ENCODE assay signal across 8 mouse cellular contexts in the genomic region with DNA sequence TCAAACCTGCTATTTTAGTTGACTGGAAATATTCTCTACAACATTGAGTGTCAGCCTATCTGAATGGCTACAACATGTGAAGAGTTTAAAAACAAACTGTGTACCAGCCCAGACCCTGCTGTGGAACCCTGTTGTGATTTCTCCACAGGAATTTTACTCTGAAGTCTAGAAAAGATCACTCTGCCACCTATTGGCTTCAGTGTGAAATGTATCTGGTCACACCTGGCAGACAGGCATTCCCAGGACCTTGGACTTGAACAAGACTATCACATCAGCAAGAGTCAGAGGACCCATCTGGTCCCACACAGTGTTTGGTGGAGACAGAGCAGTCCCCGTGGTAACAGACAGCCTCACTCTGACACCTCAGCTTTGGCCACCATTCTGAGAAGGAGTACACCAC.
DNase-seq lines count a peak whose midpoint lies in the region; ATAC-seq and TF ChIP-seq lines count a peak whose summit lies in the region.
"Had no signal": no experiment of that assay in that cellular context is flagged by ENCODE, and none has a peak within 500 bp of the region (broad histone marks: within the 10 kb centered on the region; RNA-seq: fewer than 3 reads in every experiment).

No protein-coding gene starts in this region.

- no peaks in the 10 kb centered on the region for H3K4me1 ChIP-seq in lung, postnatal 0 days (ENCODE audit: insufficient read depth, low read depth, low read length)

- no peak overlapping the region for H3K4me3 ChIP-seq in lung, postnatal 0 days (ENCODE audit: low read depth, low read length)

- TF ChIP-seq EP300 in lung, postnatal 0 days (IDR thresholded peaks at IDR 0.05) = no peak

- H3K9ac ChIP-seq in lung, postnatal 0 days (replicated peaks; ENCODE audit: low read depth) = no peak overlapping the region

- no peak overlapping the region for H3K4me2 ChIP-seq in lung, postnatal 0 days (replicated peaks; ENCODE audit: low read depth, low read length)

- H3K27ac ChIP-seq in lung, postnatal 0 days (ENCODE audit: low read length) = no peak overlapping the region

- H3K36me3 ChIP-seq in lung, postnatal 0 days (ENCODE audit: insufficient read depth, low read length) = no peaks in the 10 kb centered on the region

- 38% methylated on average over 1 of the region's 1 CpGs for WGBS in lung, postnatal 0 days

- no peak for TF ChIP-seq POLR2A in brain, embryonic 14.5 days (IDR thresholded peaks at IDR 0.05; ENCODE audit: borderline replicate concordance, extremely low read depth, insufficient read depth, insufficient read length, poor library complexity, severe bottlenecking)

- DNase-seq in kidney, adult 8-10 months = peak; percentile 8 to 19
- DNase-seq in kidney, adult 18-20 months = no peak
- peak; percentile 42 for DNase-seq in NIH3T3 (ENCODE audit: low read depth)
- DNase-seq in brain, embryonic 14.5 days (ENCODE audit: low read depth) = no peak
- DNase-seq in lung, postnatal 0 days (ENCODE audit: low spot score) = peak; percentile 45
- DNase-seq in frontal cortex, postnatal 36 days (ENCODE audit: low spot score in 2 of 2) = no peak
- no peak for DNase-seq in heart, adult 8-10 months (ENCODE audit: low spot score)
- DNase-seq: thymus, postnatal 36 days had no signal

- 0 out of 2 replicates have a peak, but pooled peaks have one; percentile 9 for ATAC-seq in lung, postnatal 0 days

- TF ChIP-seq CTCF in brain, embryonic 14.5 days (IDR thresholded peaks at IDR 0.05; ENCODE audit: borderline replicate concordance, extremely low read depth, insufficient read depth, insufficient read length) = peak; percentile 16; the same call in 1 of the 2 replicates
- peak; percentile 62 for TF ChIP-seq CTCF in lung, postnatal 0 days (IDR thresholded peaks at IDR 0.05)

- no peaks in the 10 kb centered on the region for H3K9me3 ChIP-seq in lung, postnatal 0 days (ENCODE audit: low read length)

- H3K27me3 ChIP-seq in lung, postnatal 0 days (replicated peaks; ENCODE audit: insufficient read depth, low read length) = no peaks in the 10 kb centered on the region

Comparison
In these comparisons a context has a peak if more than half of its experiments do, and no peak if none do; other contexts are left out.
1. DNase-seq: peak in kidney, adult 8-10 months (2 of 2), NIH3T3 (single experiment) and lung, postnatal 0 days (single experiment); none in kidney, adult 18-20 months (single experiment), brain, embryonic 14.5 days (single experiment), frontal cortex, postnatal 36 days (0 of 2) and heart, adult 8-10 months (single experiment).